Mouse (Mus musculus) embryonic fibroblast, embryonic 13.5 days (primary cell): Measurements from ENCODE around the gene Tmed9.

Experiments used
- CTCF ChIP-seq: IDR thresholded peaks from 2 replicates; pipeline ENCODE4 v1.5.1; 2011; ENCODE audit warnings: mild to moderate bottlenecking, control low read depth, low read length, moderate library complexity, borderline replicate concordance; ENCODE audit not compliant: insufficient read depth
- POLR2A ChIP-seq: IDR thresholded peaks from 2 replicates; pipeline ENCODE4 v1.6.1; 2011; ENCODE audit warnings: low read depth, mild to moderate bottlenecking, control low read depth, low read length, moderate library complexity

DNA sequence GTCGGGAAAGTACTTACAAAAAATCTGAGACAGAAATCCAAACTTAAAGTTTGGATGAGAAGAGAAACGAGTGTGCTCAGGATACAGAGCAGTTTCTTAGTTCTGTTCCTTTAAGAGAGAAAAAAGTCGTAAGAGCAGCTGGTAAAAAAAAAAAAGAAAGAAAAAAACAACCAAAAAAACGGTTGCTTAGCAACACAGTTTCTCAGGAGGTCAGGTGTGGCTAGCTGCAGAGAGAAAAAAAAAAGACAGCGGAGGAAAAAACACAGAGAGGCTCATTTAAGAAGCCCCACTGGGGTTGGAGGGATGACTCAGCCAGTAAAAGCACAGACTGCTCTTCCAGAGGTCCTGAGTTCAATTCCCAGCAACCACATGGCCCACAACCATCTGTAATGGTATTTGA, 789 bp downstream of the Tmed9 start:
- no peak for TF ChIP-seq CTCF
- TF ChIP-seq POLR2A, result no peak
